Mouse (Mus musculus) limb, embryonic 14.5 days (tissue): Measurements from ENCODE around the gene Taf6l. TPM values are rescaled to one million over a fixed set of nuclear protein-coding genes. Genes with fewer than 3 reads are reported as not detected.

Experiments
- ATAC-seq: fragments of 200-750 bp; cut with Nextera tagmentation; 2 replicates; pipeline ENCODE4 v1.8.0; 2017; ENCODE audit warnings: low read depth, moderate number of reproducible peaks, moderate TSS enrichment; ENCODE audit not compliant: low FRiP score
- DNase-seq: peaks from one replicate; pipeline ENCODE4 v3.0.0-alpha.2; 2015; ENCODE audit warnings: low spot score
- H3K27ac ChIP-seq: fragments of 300-500 bp; sonication (generic); replicated peaks from 2 replicates; pipeline ENCODE4 v1.5.1; 2014; ENCODE audit warnings: low read depth, mild to moderate bottlenecking, low read length, moderate library complexity, mixed read lengths
- H3K27me3 ChIP-seq: fragments of 300-500 bp; sonication (generic); 2 replicates; pipeline ENCODE4 v1.6.1; 2014; ENCODE audit warnings: low read length, mixed read lengths; ENCODE audit not compliant: control insufficient read depth, insufficient read depth
- H3K36me3 ChIP-seq: fragments of 300-500 bp; sonication (generic); 2 replicates; pipeline ENCODE4 v1.6.1; 2014; ENCODE audit warnings: mild to moderate bottlenecking, low read length, moderate library complexity, mixed read lengths; ENCODE audit not compliant: control insufficient read depth, insufficient read depth
- H3K4me1 ChIP-seq: fragments of 300-500 bp; sonication (generic); 2 replicates; pipeline ENCODE4 v1.6.1; 2014; ENCODE audit warnings: antibody characterized with exemption, low read length, mixed read lengths; ENCODE audit not compliant: control insufficient read depth, insufficient read depth
- H3K4me2 ChIP-seq: fragments of 300-500 bp; sonication (generic); replicated peaks from 2 replicates; pipeline ENCODE4 v1.6.1; 2014; ENCODE audit warnings: low read depth, mild to moderate bottlenecking, low read length, moderate library complexity; ENCODE audit not compliant: severe bottlenecking
- H3K4me3 ChIP-seq: fragments of 300-500 bp; sonication (generic); replicated peaks from 2 replicates; pipeline ENCODE4 v1.5.1; 2014; ENCODE audit warnings: low read length
- H3K9ac ChIP-seq: fragments of 300-500 bp; sonication (generic); 2 replicates; pipeline ENCODE4 v1.6.1; 2014; ENCODE audit warnings: mild to moderate bottlenecking, low read depth, low read length, moderate library complexity; ENCODE audit not compliant: severe bottlenecking
- H3K9me3 ChIP-seq: fragments of 300-500 bp; sonication (generic); 2 replicates; pipeline ENCODE4 v1.6.1; 2016; ENCODE audit warnings: low read length; ENCODE audit not compliant: control insufficient read depth
- POLR2A ChIP-seq: fragments of 200-500 bp; IDR thresholded peaks from 2 replicates; pipeline ENCODE4 v1.8.0; 2012; ENCODE audit warnings: inconsistent platforms, mild to moderate bottlenecking, moderate library complexity, borderline replicate concordance; ENCODE audit not compliant: insufficient read depth, insufficient read length; ENCODE audit errors: extremely low read depth
- WGBS: fragments of 180-500 bp; shearing (Covaris S2); extraction: QIAGEN DNeasy Blood & Tissue Kit; methylation state at CpG from one replicate; pipeline ENCODE4 v1.1.7; 2014; 5-methylcytosine and 5-hydroxymethylcytosine counted together
- polyA plus RNA-seq, 2 experiments: library from polyadenylated mRNA; depleted of rRNA in 1 of 2; stranded (reverse) in 1 of 2; unstranded in 1 of 2; fragments of >200 nt; fragmentation: Nextera tagmentation in 1 of 2; extraction: Ambion mirVana in 1 of 2; gene quantifications; 2 replicates each; pipeline versions ENCODE4 v1.2.1 to v1.2.3; 2012 to 2014

The Taf6l gene
- polyA plus RNA-seq, 2 experiments, result 21.8 to 22.4 TPM

GRCm38 (mm10) chr19:8772996-8773395 is 13.2 kb downstream of the Taf6l start:
- ATAC-seq, result no peak
- Histone ChIP-seq H3K9ac (no peak overlapping the region), H3K36me3 (peaks cover 52% of the 10 kb centered on the region), H3K9me3 (no peaks in the 10 kb centered on the region), H3K27me3 (no peaks in the 10 kb centered on the region), H3K4me2 (peak overlapping the region; percentile 98), H3K27ac (0 out of 2 replicates have a peak overlapping the region, but pooled peaks have one; percentile 5), H3K4me3 (no peak overlapping the region), H3K4me1 (peaks cover 23% of the 10 kb centered on the region)
- DNase-seq, result no peak
- WGBS, result 86% methylated on average over 5 of the region's 5 CpGs
- TF ChIP-seq POLR2A, result no peak

DNA sequence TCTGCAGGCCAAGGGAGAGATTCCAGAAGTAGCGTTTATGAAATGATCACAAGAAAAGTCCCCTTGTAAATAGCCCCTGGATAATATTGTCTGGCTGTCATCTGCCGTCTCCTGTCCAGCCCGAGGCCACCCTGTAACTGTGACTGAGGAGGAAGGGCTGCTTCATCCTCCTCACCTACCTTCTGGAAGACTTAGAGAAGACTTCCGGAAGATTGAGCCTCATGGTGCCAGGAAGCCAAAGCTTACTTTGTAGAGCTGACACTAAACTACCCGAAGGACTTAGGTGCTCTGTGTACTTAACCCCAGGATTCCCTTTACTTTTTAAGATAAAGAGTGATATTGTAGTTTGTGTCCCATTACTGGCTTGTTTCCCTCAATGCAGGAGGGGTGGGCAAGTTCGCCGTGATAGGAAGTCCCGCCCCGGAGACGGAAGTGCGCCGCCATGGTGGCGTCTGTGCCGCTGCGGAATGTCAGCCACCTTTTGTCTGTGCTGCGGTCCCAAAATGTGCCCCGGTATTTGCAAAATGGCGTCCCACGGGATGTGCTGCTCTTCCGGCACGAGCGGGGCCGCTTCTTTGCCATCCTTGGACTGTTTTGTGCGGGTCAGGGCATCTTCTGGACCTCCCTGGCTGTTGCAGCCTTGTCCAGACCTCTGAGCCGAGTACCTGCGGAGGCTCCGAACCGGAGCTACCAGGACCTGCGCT is 15.5 kb downstream of the Taf6l start, which contains the start of gene Tmem223:
Gene Tmem223 (plus strand): TSS at position 430 of the 704 bp plus-strand sequence.
- WGBS, result 23% methylated on average over 29 of the region's 29 CpGs
- H3K36me3 ChIP-seq, result peaks cover 66% of the 10 kb centered on the region
- peak within 1 kb of the TSS; percentile 94 for H3K9ac ChIP-seq
- 0 out of 2 replicates have a peak, but pooled peaks cover under 1% of the 10 kb centered on the region for H3K9me3 ChIP-seq
- peak within 1 kb of the TSS; percentile 87 for H3K27ac ChIP-seq
- peak within 1 kb of the TSS; percentile 85 for H3K4me3 ChIP-seq
- DNase-seq, result peak; percentile 70
- peaks cover 22% of the 10 kb centered on the region for H3K4me1 ChIP-seq
- peak within 1 kb of the TSS; percentile 65 for H3K4me2 ChIP-seq
- peak; percentile 48; the same call in 1 of the 2 replicates for ATAC-seq
- no peaks in the 10 kb centered on the region for H3K27me3 ChIP-seq
- peak; percentile 77; the same call in 1 of the 2 replicates for TF ChIP-seq POLR2A

GRCm38 (mm10) chr19:8765562-8765961 is 20.7 kb downstream of the Taf6l start:
- no peak for ATAC-seq
- Histone ChIP-seq H3K27ac (no peak overlapping the region), H3K36me3 (peaks cover 85% of the 10 kb centered on the region), H3K27me3 (no peaks in the 10 kb centered on the region), H3K9me3 (0 out of 2 replicates have a peak, but pooled peaks cover 6% of the 10 kb centered on the region), H3K4me1 (0 out of 2 replicates have a peak, but pooled peaks cover 3% of the 10 kb centered on the region), H3K4me2 (no peak overlapping the region), H3K9ac (no peak overlapping the region), H3K4me3 (no peak overlapping the region)
- no peak for DNase-seq
- 97% methylated on average over 9 of the region's 9 CpGs for WGBS
- no peak for TF ChIP-seq POLR2A

DNA sequence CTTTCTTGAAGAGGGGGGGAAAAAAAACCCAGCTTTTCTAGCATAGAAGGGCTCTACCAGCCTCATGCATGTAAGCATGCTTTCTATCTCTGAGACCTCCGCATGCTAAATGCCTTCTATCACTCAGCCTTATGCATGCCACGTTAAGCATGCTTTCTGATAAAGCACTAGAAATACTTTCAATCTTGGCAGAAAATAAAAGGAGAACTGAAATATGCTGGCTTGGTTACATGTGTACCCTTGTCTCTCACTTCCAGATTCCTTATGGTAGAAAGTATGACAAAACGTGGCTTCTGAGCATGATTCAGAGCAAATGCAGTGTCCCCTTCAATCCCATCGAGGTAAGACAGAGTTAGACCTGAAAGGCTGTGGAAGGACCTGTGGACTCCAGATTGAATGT is 22.9 kb downstream of the Taf6l start:
- no peak for DNase-seq
- Histone ChIP-seq H3K4me1 (peaks cover 2% of the 10 kb centered on the region; the same call in 1 of the 2 replicates), H3K36me3 (peaks cover 63% of the 10 kb centered on the region), H3K27me3 (no peaks in the 10 kb centered on the region), H3K9me3 (0 out of 2 replicates have a peak, but pooled peaks cover 6% of the 10 kb centered on the region), H3K4me3 (no peak overlapping the region), H3K27ac (no peak overlapping the region), H3K4me2 (no peak overlapping the region), H3K9ac (no peak overlapping the region)
- ATAC-seq, result no peak
- no peak for TF ChIP-seq POLR2A
- 97% methylated on average over 4 of the region's 4 CpGs for WGBS

- Histone ChIP-seq H3K9ac (no peak overlapping the region), H3K4me3 (no peak overlapping the region), H3K4me1 (peaks cover 6% of the 10 kb centered on the region; the same call in 1 of the 2 replicates), H3K9me3 (0 out of 2 replicates have a peak, but pooled peaks cover 6% of the 10 kb centered on the region), H3K4me2 (no peak overlapping the region), H3K27ac (no peak overlapping the region), H3K36me3 (peaks cover 41% of the 10 kb centered on the region), H3K27me3 (no peaks in the 10 kb centered on the region)
- no peak for ATAC-seq
- TF ChIP-seq POLR2A, result no peak
- DNase-seq, result no peak
- 94% methylated on average over 2 of the region's 2 CpGs for WGBS
Observed at GRCm38 (mm10) chr19:8760757-8761156, 25.5 kb downstream of the Taf6l start.
